Mouse (Mus musculus): Measurements from ENCODE around the gene Lgi1. TPM values are rescaled to one million over a fixed set of nuclear protein-coding genes. Genes with fewer than 3 reads are reported as not detected.

Gene Lgi1
- polyA plus RNA-seq, 1 experiment from 2014 or later: 1.6 TPM

GRCm38 (mm10) chr19:38258651-38259065 is 5.7 kb upstream of the Lgi1 start:
- no peak overlapping the region for H3K27ac ChIP-seq (ENCODE audit: low read depth, low read length)
- no peaks in the 10 kb centered on the region for H3K9me3 ChIP-seq (ENCODE audit: control insufficient read depth, low read length)
- WGBS: 90% methylated on average over 3 of the region's 3 CpGs
- H3K27me3 ChIP-seq (ENCODE audit: control insufficient read depth, insufficient read depth, low read length): no peaks in the 10 kb centered on the region; the same call in 1 of the 2 replicates
- H3K4me3 ChIP-seq (ENCODE audit: low read length): no peak overlapping the region
- no peaks in the 10 kb centered on the region for H3K36me3 ChIP-seq (ENCODE audit: control insufficient read depth, insufficient read depth, low read length)
- H3K4me2 ChIP-seq (replicated peaks; ENCODE audit: low read depth, low read length): no peak overlapping the region
- no peak overlapping the region for H3K9ac ChIP-seq (ENCODE audit: low read depth, low read length)
- no peaks in the 10 kb centered on the region for H3K4me1 ChIP-seq (ENCODE audit: control insufficient read depth, insufficient read depth, low read length)
- no peak for ATAC-seq (ENCODE audit: low FRiP score, low TSS enrichment)

GRCm38 (mm10) chr19:38259436-38259835 is 4.9 kb upstream of the Lgi1 start:
- H3K9me3 ChIP-seq (ENCODE audit: control insufficient read depth, low read length): no peaks in the 10 kb centered on the region
- H3K27me3 ChIP-seq (ENCODE audit: control insufficient read depth, insufficient read depth, low read length): no peaks in the 10 kb centered on the region; the same call in 1 of the 2 replicates
- no peak overlapping the region for H3K9ac ChIP-seq (ENCODE audit: low read depth, low read length)
- no peak for ATAC-seq (ENCODE audit: low FRiP score, low TSS enrichment)
- H3K4me3 ChIP-seq (ENCODE audit: low read length): no peak overlapping the region
- no peak overlapping the region for H3K4me2 ChIP-seq (replicated peaks; ENCODE audit: low read depth, low read length)
- WGBS: 82% methylated on average over 3 of the region's 3 CpGs
- no peak overlapping the region for H3K27ac ChIP-seq (ENCODE audit: low read depth, low read length)
- no peaks in the 10 kb centered on the region for H3K36me3 ChIP-seq (ENCODE audit: control insufficient read depth, insufficient read depth, low read length)
- H3K4me1 ChIP-seq (ENCODE audit: control insufficient read depth, insufficient read depth, low read length): no peaks in the 10 kb centered on the region

GRCm38 (mm10) chr19:38260346-38260745 is 4.0 kb upstream of the Lgi1 start:
- H3K4me2 ChIP-seq (replicated peaks; ENCODE audit: low read depth, low read length): no peak overlapping the region
- WGBS: 38% methylated on average over 4 of the region's 4 CpGs
- ATAC-seq (ENCODE audit: low FRiP score, low TSS enrichment): no peak

GRCm38 (mm10) chr19:38261351-38261750 is 3.0 kb upstream of the Lgi1 start:
- Histone ChIP-seq H3K9ac (ENCODE audit: low read depth, low read length) (no peak overlapping the region), H3K4me3 (ENCODE audit: low read length) (no peak overlapping the region), H3K27ac (ENCODE audit: low read depth, low read length) (no peak overlapping the region), H3K4me1 (ENCODE audit: control insufficient read depth, insufficient read depth, low read length) (no peaks in the 10 kb centered on the region), H3K9me3 (ENCODE audit: control insufficient read depth, low read length) (no peaks in the 10 kb centered on the region), H3K27me3 (ENCODE audit: control insufficient read depth, insufficient read depth, low read length) (no peaks in the 10 kb centered on the region; the same call in 1 of the 2 replicates), H3K4me2 (replicated peaks; ENCODE audit: low read depth, low read length) (no peak overlapping the region), H3K36me3 (ENCODE audit: control insufficient read depth, insufficient read depth, low read length) (no peaks in the 10 kb centered on the region)
- 80% methylated on average over 5 of the region's 5 CpGs for WGBS
- no peak for ATAC-seq (ENCODE audit: low FRiP score, low TSS enrichment)

More at GRCm38 (mm10) chr19:38260346-38260745, 4.0 kb upstream of the Lgi1 start:
- Histone ChIP-seq H3K4me3 (ENCODE audit: low read length) (no peak overlapping the region), H3K9ac (ENCODE audit: low read depth, low read length) (no peak overlapping the region), H3K27ac (ENCODE audit: low read depth, low read length) (no peak overlapping the region), H3K4me1 (ENCODE audit: control insufficient read depth, insufficient read depth, low read length) (no peaks in the 10 kb centered on the region), H3K27me3 (ENCODE audit: control insufficient read depth, insufficient read depth, low read length) (no peaks in the 10 kb centered on the region; the same call in 1 of the 2 replicates), H3K36me3 (ENCODE audit: control insufficient read depth, insufficient read depth, low read length) (no peaks in the 10 kb centered on the region), H3K9me3 (ENCODE audit: control insufficient read depth, low read length) (no peaks in the 10 kb centered on the region)

- Histone ChIP-seq H3K4me3 (ENCODE audit: low read length) (0 out of 2 replicates have a peak overlapping the region, but pooled peaks have one; percentile 9), H3K27me3 (ENCODE audit: control insufficient read depth, insufficient read depth, low read length) (no peaks in the 10 kb centered on the region; the same call in 1 of the 2 replicates), H3K27ac (ENCODE audit: low read depth, low read length) (no peak overlapping the region), H3K9me3 (ENCODE audit: control insufficient read depth, low read length) (no peaks in the 10 kb centered on the region), H3K9ac (ENCODE audit: low read depth, low read length) (no peak overlapping the region), H3K4me2 (replicated peaks; ENCODE audit: low read depth, low read length) (peak overlapping the region; percentile 29), H3K36me3 (ENCODE audit: control insufficient read depth, insufficient read depth, low read length) (no peaks in the 10 kb centered on the region), H3K4me1 (ENCODE audit: control insufficient read depth, insufficient read depth, low read length) (no peaks in the 10 kb centered on the region)
- no peak; the same call in 1 of the 2 replicates for ATAC-seq (ENCODE audit: low FRiP score, low TSS enrichment)
- WGBS: 24% methylated on average over 14 of the region's 14 CpGs
Observed at GRCm38 (mm10) chr19:38263829-38264504, 369 bp upstream of the Lgi1 start.

GRCm38 (mm10) chr19:38265767-38266166 is 1.4 kb downstream of the Lgi1 start:
- no peak overlapping the region for H3K4me2 ChIP-seq (replicated peaks; ENCODE audit: low read depth, low read length)
- no peak overlapping the region for H3K4me3 ChIP-seq (ENCODE audit: low read length)
- no peaks in the 10 kb centered on the region; the same call in 1 of the 2 replicates for H3K27me3 ChIP-seq (ENCODE audit: control insufficient read depth, insufficient read depth, low read length)
- no peak for ATAC-seq (ENCODE audit: low FRiP score, low TSS enrichment)
- no peaks in the 10 kb centered on the region for H3K4me1 ChIP-seq (ENCODE audit: control insufficient read depth, insufficient read depth, low read length)
- no peak overlapping the region for H3K9ac ChIP-seq (ENCODE audit: low read depth, low read length)
- no peaks in the 10 kb centered on the region for H3K9me3 ChIP-seq (ENCODE audit: control insufficient read depth, low read length)
- WGBS: 85% methylated on average over 5 of the region's 5 CpGs
- H3K27ac ChIP-seq (ENCODE audit: low read depth, low read length): no peak overlapping the region
- H3K36me3 ChIP-seq (ENCODE audit: control insufficient read depth, insufficient read depth, low read length): no peaks in the 10 kb centered on the region

GRCm38 (mm10) chr19:38267469-38267868 is 3.1 kb downstream of the Lgi1 start:
- 80% methylated on average over 5 of the region's 5 CpGs for WGBS
- H3K36me3 ChIP-seq (ENCODE audit: control insufficient read depth, insufficient read depth, low read length): no peaks in the 10 kb centered on the region
- no peak overlapping the region for H3K27ac ChIP-seq (ENCODE audit: low read depth, low read length)
- no peaks in the 10 kb centered on the region for H3K9me3 ChIP-seq (ENCODE audit: control insufficient read depth, low read length)
- H3K27me3 ChIP-seq (ENCODE audit: control insufficient read depth, insufficient read depth, low read length): no peaks in the 10 kb centered on the region; the same call in 1 of the 2 replicates
- no peaks in the 10 kb centered on the region for H3K4me1 ChIP-seq (ENCODE audit: control insufficient read depth, insufficient read depth, low read length)
- H3K4me2 ChIP-seq (replicated peaks; ENCODE audit: low read depth, low read length): no peak overlapping the region
- no peak overlapping the region for H3K4me3 ChIP-seq (ENCODE audit: low read length)
- no peak for ATAC-seq (ENCODE audit: low FRiP score, low TSS enrichment)
- no peak overlapping the region for H3K9ac ChIP-seq (ENCODE audit: low read depth, low read length)

- Histone ChIP-seq H3K27ac (ENCODE audit: low read depth, low read length) (no peak overlapping the region), H3K4me2 (replicated peaks; ENCODE audit: low read depth, low read length) (no peak overlapping the region), H3K27me3 (ENCODE audit: control insufficient read depth, insufficient read depth, low read length) (no peaks in the 10 kb centered on the region), H3K4me1 (ENCODE audit: control insufficient read depth, insufficient read depth, low read length) (no peaks in the 10 kb centered on the region), H3K9me3 (ENCODE audit: control insufficient read depth, low read length) (no peaks in the 10 kb centered on the region), H3K9ac (ENCODE audit: low read depth, low read length) (no peak overlapping the region), H3K4me3 (ENCODE audit: low read length) (no peak overlapping the region), H3K36me3 (ENCODE audit: control insufficient read depth, insufficient read depth, low read length) (no peaks in the 10 kb centered on the region)
- 24% methylated on average over 6 of the region's 6 CpGs for WGBS
- ATAC-seq (ENCODE audit: low FRiP score, low TSS enrichment): no peak
Observed at GRCm38 (mm10) chr19:38271071-38271470, 6.7 kb downstream of the Lgi1 start.

GRCm38 (mm10) chr19:38273820-38274219 is 9.5 kb downstream of the Lgi1 start:
- 81% methylated on average over 7 of the region's 7 CpGs for WGBS

More at GRCm38 (mm10) chr19:38273820-38274219, 9.5 kb downstream of the Lgi1 start:
- no peak for ATAC-seq (ENCODE audit: low FRiP score, low TSS enrichment)
- Histone ChIP-seq H3K9me3 (ENCODE audit: control insufficient read depth, low read length) (no peaks in the 10 kb centered on the region), H3K4me3 (ENCODE audit: low read length) (no peak overlapping the region), H3K4me1 (ENCODE audit: control insufficient read depth, insufficient read depth, low read length) (no peaks in the 10 kb centered on the region), H3K9ac (ENCODE audit: low read depth, low read length) (no peak overlapping the region), H3K27me3 (ENCODE audit: control insufficient read depth, insufficient read depth, low read length) (no peaks in the 10 kb centered on the region), H3K4me2 (replicated peaks; ENCODE audit: low read depth, low read length) (no peak overlapping the region), H3K36me3 (ENCODE audit: control insufficient read depth, insufficient read depth, low read length) (no peaks in the 10 kb centered on the region), H3K27ac (ENCODE audit: low read depth, low read length) (no peak overlapping the region)
